Mouse (Mus musculus) skeletal muscle tissue, postnatal 0 days (tissue): ENCODE results near the gene Amz2. TPM values are rescaled to one million over a fixed set of nuclear protein-coding genes. Genes with fewer than 3 reads are reported as not detected.

Source experiments
- microRNA-seq, 2 experiments: library from miRNA; unstranded; fragments of <30 nt; microRNA quantifications; one replicate each; pipeline ENCODE4; 2016
- polyA plus RNA-seq: library from polyadenylated mRNA; unstranded; fragments of >200 nt; fragmentation: Nextera tagmentation; extraction: Ambion mirVana; gene quantifications from 2 replicates; pipeline ENCODE4 v1.2.1, GENCODE M21; 2015

Gene Amz2
- 38.6 and 42.0 TPM in 2 replicates for polyA plus RNA-seq

DNA sequence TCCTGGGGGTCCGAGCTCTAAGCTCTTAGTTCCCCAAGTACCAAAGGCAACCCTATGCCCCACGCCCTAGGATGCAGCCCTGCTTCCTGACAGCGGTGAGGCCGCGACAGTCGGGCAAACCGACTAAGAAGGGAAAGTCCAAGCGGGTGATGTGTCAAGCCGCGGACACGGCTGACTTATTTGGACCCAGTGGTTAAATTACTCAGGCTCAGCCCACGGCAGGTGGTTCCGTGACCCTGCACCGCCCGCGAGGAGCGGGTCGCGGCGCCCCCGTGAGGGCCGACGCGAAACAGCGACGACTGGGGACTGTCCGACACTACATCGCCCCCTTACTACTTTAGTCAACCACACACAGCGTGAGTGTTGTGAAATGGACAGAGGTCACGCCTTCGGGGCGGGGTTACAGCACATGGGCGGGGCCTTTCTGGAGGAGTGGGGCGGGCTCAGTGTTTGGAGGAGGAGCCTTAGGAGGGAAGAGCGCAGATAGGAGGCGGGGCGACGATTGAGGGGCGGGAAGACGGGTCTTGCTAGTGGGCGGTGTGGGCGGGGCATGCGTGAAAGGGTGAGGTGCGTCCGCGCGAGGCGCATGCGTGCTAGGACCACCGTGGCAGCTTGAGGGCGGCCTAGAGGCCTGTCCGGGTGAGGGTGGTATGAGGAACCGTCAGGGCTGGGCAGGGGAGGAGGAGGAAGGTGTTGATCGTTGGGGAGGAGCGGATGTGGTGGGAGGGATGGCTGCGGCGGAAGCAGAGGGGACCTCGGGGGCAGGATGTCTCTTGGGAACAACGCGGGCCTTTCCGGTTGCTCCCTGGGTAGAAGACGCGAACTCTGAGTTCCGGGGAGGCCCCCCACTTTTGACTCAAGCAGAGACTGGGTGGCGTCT, at the start of gene Amz2:
Amz2 (plus strand) TSS at position 555 of the 880 bp plus-strand sequence.

DNA sequence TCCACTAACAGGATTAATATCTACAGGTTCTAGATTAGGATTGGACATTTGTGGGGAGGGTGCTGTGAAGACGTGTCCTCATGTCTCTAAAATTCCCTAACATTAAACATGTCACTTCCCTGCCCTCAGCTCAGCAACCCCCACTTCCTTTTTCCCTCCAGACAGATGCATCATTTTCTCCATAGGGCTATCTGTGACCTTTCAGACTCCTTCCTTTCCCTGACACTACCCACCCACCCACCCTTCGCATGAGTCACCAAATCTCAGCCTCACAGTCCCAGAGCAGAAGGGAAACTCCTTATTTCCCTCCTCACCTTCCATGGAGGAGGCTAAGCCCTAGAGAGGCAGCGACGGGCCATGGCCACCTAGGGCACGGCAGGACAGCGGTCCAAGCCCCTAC, 12.1 kb upstream of the Amz2 start, which contains the start of gene 9930022D16Rik:
9930022D16Rik (plus strand) TSS at position 301 of the 400 bp plus-strand sequence.

DNA sequence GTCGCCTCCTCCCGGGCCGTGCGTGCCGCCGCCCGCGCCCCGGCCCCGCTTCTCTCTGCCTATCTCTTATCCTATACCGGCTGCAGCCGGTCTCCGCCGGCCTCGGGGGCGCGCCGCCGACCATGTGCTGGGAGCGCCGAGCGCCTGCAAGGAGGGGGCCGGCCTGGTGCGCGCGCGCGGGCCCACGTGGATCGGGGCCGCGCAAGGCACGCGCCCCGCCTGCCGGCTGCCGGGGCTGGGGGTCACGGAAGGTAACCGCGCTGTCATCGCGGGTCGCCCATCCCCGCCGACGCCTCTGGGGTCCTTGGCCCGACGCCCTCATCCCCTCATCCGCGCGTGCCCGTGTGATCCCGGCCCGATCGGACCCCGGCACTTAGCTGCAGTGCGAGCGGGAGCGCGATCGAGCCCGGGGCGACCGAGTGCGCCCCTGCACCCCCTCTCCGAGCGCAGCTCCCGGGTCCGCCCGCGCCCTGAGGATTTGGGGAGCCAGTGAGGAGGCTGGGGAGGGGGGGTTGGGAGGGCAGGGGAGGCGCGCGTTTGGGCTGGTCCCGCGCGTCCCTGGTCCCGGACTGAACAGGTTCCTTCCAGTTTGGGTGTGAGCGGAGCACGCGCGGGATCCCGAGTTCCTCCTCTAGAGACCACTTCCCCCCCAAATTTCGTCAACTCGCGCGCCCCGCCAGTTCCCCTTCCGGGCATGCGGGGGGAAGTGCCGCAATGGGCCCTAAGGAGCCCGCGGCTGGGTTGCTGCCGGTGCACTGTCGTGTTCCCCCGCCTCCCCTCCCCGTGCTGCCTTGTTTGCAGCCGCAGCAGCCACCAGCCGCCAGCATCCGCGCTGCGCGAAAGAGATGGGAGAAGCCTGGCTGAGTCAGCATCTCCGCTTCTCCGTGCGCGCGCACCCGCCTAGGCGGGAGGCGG, 47.7 kb downstream of the Amz2 start, which contains the start of the genes Arsg and Slc16a6:
Arsg (plus strand) TSS at position 204 of the 915 bp plus-strand sequence.
Slc16a6 (minus strand) TSS at position 428 of the 915 bp plus-strand sequence.

Small RNA genes lying within 50 kb of the gene (microRNA-seq; reads per million reads assigned to microRNA genes)
- gene Gm25540 = 0 reads per million in 2 experiments

Other genes starting within 250 kb of the Amz2 start
- 0.28 TPM in 2 replicates for gene Rgs9, start 127.8 kb upstream of the Amz2 start, polyA plus RNA-seq
- 24.3 and 25.8 TPM in 2 replicates for gene Gna13, start 63.1 kb upstream of the Amz2 start, polyA plus RNA-seq
- gene 9930022D16Rik, start 12.0 kb upstream of the Amz2 start, polyA plus RNA-seq = not detected in 2 replicates
- 4.2 and 4.4 TPM in 2 replicates for gene Arsg, start 47.4 kb downstream of the Amz2 start, polyA plus RNA-seq
- 6.5 and 7.3 TPM in 2 replicates for gene Slc16a6, start 47.7 kb downstream of the Amz2 start, polyA plus RNA-seq
- 55.7 and 58.8 TPM in 2 replicates for gene Wipi1, start 186.0 kb downstream of the Amz2 start, polyA plus RNA-seq
- 398 and 409 TPM in 2 replicates for gene Prkar1a, start 223.5 kb downstream of the Amz2 start, polyA plus RNA-seq